Comparison of ENCODE assay signal across 21 mouse cellular contexts in the genomic region with DNA sequence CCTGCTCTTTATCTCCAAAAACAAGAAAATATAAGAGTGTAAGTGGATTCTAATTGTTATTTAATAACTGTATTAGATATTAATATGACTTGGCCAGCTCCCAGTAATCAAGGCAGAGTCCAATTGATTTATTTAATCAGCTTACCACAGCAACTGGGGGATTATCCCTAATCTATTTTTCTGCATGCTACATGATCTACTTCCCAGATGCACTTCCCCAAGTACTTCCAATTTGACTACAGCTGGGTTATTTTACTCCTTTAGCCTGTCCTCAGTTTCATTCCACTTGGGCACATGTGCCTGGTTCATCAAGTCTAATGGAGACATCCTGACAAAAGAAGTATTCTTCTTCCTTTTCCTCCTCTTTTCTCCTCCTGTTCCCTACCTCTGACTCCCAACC.
"Had no signal": no experiment of that assay in that cellular context is flagged by ENCODE, and none has a peak within 500 bp of the region (broad histone marks: within the 10 kb centered on the region; RNA-seq: fewer than 3 reads in every experiment).

No protein-coding gene starts in this region.

- H3K9ac ChIP-seq: liver, embryonic 13.5 days; liver, embryonic 15.5 days; liver, postnatal 0 days; lung, embryonic 15.5 days; midbrain, embryonic 12.5 days; midbrain, embryonic 15.5 days; neural tube, embryonic 12.5 days had no signal

- H3K27ac ChIP-seq: liver, embryonic 13.5 days; liver, embryonic 15.5 days; lung, embryonic 15.5 days; macrophage; midbrain, embryonic 12.5 days; midbrain, embryonic 15.5 days; neural tube, embryonic 12.5 days had no signal

- H3K36me3 ChIP-seq: liver, embryonic 13.5 days; liver, embryonic 15.5 days; lung, embryonic 15.5 days; midbrain, embryonic 12.5 days; midbrain, embryonic 15.5 days; neural tube, embryonic 12.5 days had no signal

- H3K27me3 ChIP-seq: liver, embryonic 13.5 days; liver, embryonic 15.5 days; lung, embryonic 15.5 days; megakaryocyte, embryonic 14.5 days; midbrain, embryonic 12.5 days; midbrain, embryonic 15.5 days; neural tube, embryonic 12.5 days had no signal

- ATAC-seq: liver, postnatal 0 days; lung, postnatal 0 days; midbrain, embryonic 15.5 days had no signal

- H3K4me2 ChIP-seq: liver, embryonic 11.5 days; liver, embryonic 13.5 days; liver, embryonic 15.5 days; lung, embryonic 15.5 days; midbrain, embryonic 12.5 days; midbrain, embryonic 15.5 days; neural tube, embryonic 12.5 days had no signal

- DNase-seq: liver, embryonic 13.5 days; liver, postnatal 0 days; lung, adult 2 months; lung, postnatal 14 days; lung, postnatal 36 days; right cerebral cortex, adult 18-20 months; right cerebral cortex, postnatal 25 days; right cerebral cortex, postnatal 4 days; spleen, adult 18-20 months; thymus, adult 18-20 months; thymus, postnatal 14 days; thymus, postnatal 36 days had no signal

- H3K4me1 ChIP-seq: liver, embryonic 13.5 days; liver, embryonic 15.5 days; lung, embryonic 15.5 days; megakaryocyte, embryonic 14.5 days; midbrain, embryonic 12.5 days; midbrain, embryonic 15.5 days; neural tube, embryonic 12.5 days had no signal

- H3K4me3 ChIP-seq: liver, embryonic 13.5 days; liver, embryonic 15.5 days; lung, embryonic 15.5 days; megakaryocyte, embryonic 14.5 days; midbrain, embryonic 12.5 days; midbrain, embryonic 15.5 days; neural tube, embryonic 12.5 days had no signal

- H3K9me3 ChIP-seq: liver, embryonic 13.5 days; liver, embryonic 15.5 days; lung, embryonic 15.5 days; megakaryocyte, embryonic 14.5 days; midbrain, embryonic 12.5 days; midbrain, embryonic 15.5 days; neural tube, embryonic 12.5 days had no signal
